Mouse (Mus musculus): ENCODE results near the gene Tmc2.

DNA sequence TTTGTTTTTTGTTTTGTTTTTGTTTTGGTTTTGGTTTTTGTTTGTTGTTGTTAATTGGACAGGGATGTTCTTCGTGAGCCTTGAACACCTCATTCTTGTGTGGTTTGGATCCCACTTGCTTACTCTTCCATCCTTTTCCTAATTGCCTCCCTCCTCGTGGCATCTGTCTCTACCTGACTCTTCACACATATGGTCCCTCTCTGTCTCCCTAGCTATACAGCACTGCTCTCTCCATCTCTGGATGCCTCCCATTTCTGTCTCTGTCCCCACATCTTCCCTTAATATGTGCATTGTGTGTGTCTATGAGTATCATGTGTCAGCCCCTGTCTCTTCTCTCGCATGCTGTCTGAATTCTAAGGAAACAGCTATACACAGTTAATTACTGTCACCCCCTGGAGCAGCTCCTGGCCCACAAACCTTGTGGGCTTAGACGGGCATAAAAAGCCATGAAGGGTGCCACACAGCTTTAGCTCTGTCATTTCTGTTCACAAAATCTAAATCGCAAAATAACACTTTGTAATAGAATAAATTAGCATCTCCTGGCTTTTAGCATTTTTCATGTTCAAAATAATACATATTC, 48.8 kb upstream of the Tmc2 start:
- no peak for TF ChIP-seq CTCF (IDR thresholded peaks at IDR 0.05; ENCODE audit: low read depth)
- TF ChIP-seq EP300 (IDR thresholded peaks at IDR 0.05; ENCODE audit: low read depth) = no peak

All from liver, postnatal 0 days (tissue).